Mouse (Mus musculus): ENCODE measurements around the gene Baz2b. TPM values are rescaled to one million over a fixed set of nuclear protein-coding genes. Genes with fewer than 3 reads are reported as not detected.
A peak's percentile ranks its signal among the peaks of the same experiment; 100 is the strongest.

Baz2b gene
- polyA plus RNA-seq, 1 experiment from 2014 or later, result 70.5 TPM

- Histone ChIP-seq H3K27ac (no peak overlapping the region), H3K9me3 (no peaks in the 10 kb centered on the region), H3K4me3 (no peak overlapping the region), H3K27me3 (ENCODE audit: insufficient read depth, poor library complexity, severe bottlenecking) (no peaks in the 10 kb centered on the region), H3K4me1 (replicated peaks) (peaks cover 4% of the 10 kb centered on the region), H3K36me3 (no peaks in the 10 kb centered on the region)
- 79% methylated on average over 3 of the region's 3 CpGs for WGBS
- no peak for DNase-seq (ENCODE audit: low spot score)
Observed at GRCm38 (mm10) chr2:60177490-60177889, 32.1 kb downstream of the Baz2b start.

- H3K27ac ChIP-seq, result no peak overlapping the region
- 90% methylated on average over 5 of the region's 5 CpGs for WGBS
- DNase-seq (ENCODE audit: low spot score), result no peak
- H3K9me3 ChIP-seq, result no peaks in the 10 kb centered on the region
- peaks cover 9% of the 10 kb centered on the region for H3K4me1 ChIP-seq (replicated peaks)
- H3K36me3 ChIP-seq, result no peaks in the 10 kb centered on the region
- no peaks in the 10 kb centered on the region for H3K27me3 ChIP-seq (ENCODE audit: insufficient read depth, poor library complexity, severe bottlenecking)
- H3K4me3 ChIP-seq, result no peak overlapping the region
Observed at GRCm38 (mm10) chr2:60176087-60176486, 33.6 kb downstream of the Baz2b start.

GRCm38 (mm10) chr2:60175078-60175477 is 34.6 kb downstream of the Baz2b start:
- 97% methylated on average over 3 of the region's 4 CpGs for WGBS
- H3K27ac ChIP-seq, result no peak overlapping the region
- no peaks in the 10 kb centered on the region for H3K27me3 ChIP-seq (ENCODE audit: insufficient read depth, poor library complexity, severe bottlenecking)
- H3K4me3 ChIP-seq, result no peak overlapping the region
- no peaks in the 10 kb centered on the region for H3K9me3 ChIP-seq
- H3K36me3 ChIP-seq, result no peaks in the 10 kb centered on the region
- no peak for DNase-seq (ENCODE audit: low spot score)
- H3K4me1 ChIP-seq (replicated peaks), result peaks cover 9% of the 10 kb centered on the region

- no peak overlapping the region for H3K4me3 ChIP-seq
- WGBS, result 91% methylated on average over 4 of the region's 4 CpGs
- H3K9me3 ChIP-seq, result no peaks in the 10 kb centered on the region
- peaks cover 9% of the 10 kb centered on the region for H3K4me1 ChIP-seq (replicated peaks)
- H3K36me3 ChIP-seq, result no peaks in the 10 kb centered on the region
- H3K27me3 ChIP-seq (ENCODE audit: insufficient read depth, poor library complexity, severe bottlenecking), result no peaks in the 10 kb centered on the region
- H3K27ac ChIP-seq, result no peak overlapping the region
- DNase-seq (ENCODE audit: low spot score), result no peak
Observed at GRCm38 (mm10) chr2:60173595-60173994, 36.0 kb downstream of the Baz2b start.

GRCm38 (mm10) chr2:60173190-60173589 is 36.4 kb downstream of the Baz2b start:
- no peak for DNase-seq (ENCODE audit: low spot score)
- H3K27me3 ChIP-seq (ENCODE audit: insufficient read depth, poor library complexity, severe bottlenecking), result no peaks in the 10 kb centered on the region
- WGBS, result 61% methylated on average over 3 of the region's 3 CpGs
- H3K36me3 ChIP-seq, result no peaks in the 10 kb centered on the region
- no peaks in the 10 kb centered on the region for H3K9me3 ChIP-seq
- no peak overlapping the region for H3K4me3 ChIP-seq
- peaks cover 9% of the 10 kb centered on the region for H3K4me1 ChIP-seq (replicated peaks)
- H3K27ac ChIP-seq, result no peak overlapping the region

GRCm38 (mm10) chr2:60172531-60172914 is 37.1 kb downstream of the Baz2b start:
- Histone ChIP-seq H3K36me3 (no peaks in the 10 kb centered on the region), H3K27me3 (ENCODE audit: insufficient read depth, poor library complexity, severe bottlenecking) (no peaks in the 10 kb centered on the region), H3K4me3 (no peak overlapping the region), H3K9me3 (no peaks in the 10 kb centered on the region), H3K27ac (no peak overlapping the region), H3K4me1 (replicated peaks) (peaks cover 9% of the 10 kb centered on the region)
- WGBS, result 44% methylated on average over 2 of the region's 2 CpGs
- DNase-seq (ENCODE audit: low spot score), result no peak

- no peak overlapping the region for H3K4me3 ChIP-seq
- H3K27me3 ChIP-seq (ENCODE audit: insufficient read depth, poor library complexity, severe bottlenecking), result no peaks in the 10 kb centered on the region
- H3K27ac ChIP-seq, result no peak overlapping the region
- peaks cover 9% of the 10 kb centered on the region for H3K4me1 ChIP-seq (replicated peaks)
- 85% methylated on average over 7 of the region's 7 CpGs for WGBS
- H3K36me3 ChIP-seq, result no peaks in the 10 kb centered on the region
- DNase-seq (ENCODE audit: low spot score), result no peak
- no peaks in the 10 kb centered on the region for H3K9me3 ChIP-seq
Observed at GRCm38 (mm10) chr2:60171786-60172530, 37.7 kb downstream of the Baz2b start.

GRCm38 (mm10) chr2:60166878-60167277 is 42.8 kb downstream of the Baz2b start:
- H3K27me3 ChIP-seq (ENCODE audit: insufficient read depth, poor library complexity, severe bottlenecking), result no peaks in the 10 kb centered on the region
- DNase-seq (ENCODE audit: low spot score), result no peak
- H3K36me3 ChIP-seq, result no peaks in the 10 kb centered on the region
- no peaks in the 10 kb centered on the region for H3K9me3 ChIP-seq
- no peak overlapping the region for H3K27ac ChIP-seq
- WGBS, result 89% methylated on average over 4 of the region's 4 CpGs
- no peaks in the 10 kb centered on the region for H3K4me1 ChIP-seq (replicated peaks)
- no peak overlapping the region for H3K4me3 ChIP-seq

GRCm38 (mm10) chr2:60165679-60166078 is 44.0 kb downstream of the Baz2b start:
- no peak overlapping the region for H3K27ac ChIP-seq
- H3K4me1 ChIP-seq (replicated peaks), result no peaks in the 10 kb centered on the region
- WGBS, result 93% methylated on average over 11 of the region's 11 CpGs
- H3K9me3 ChIP-seq, result no peaks in the 10 kb centered on the region
- no peak overlapping the region for H3K4me3 ChIP-seq
- no peaks in the 10 kb centered on the region for H3K27me3 ChIP-seq (ENCODE audit: insufficient read depth, poor library complexity, severe bottlenecking)
- DNase-seq (ENCODE audit: low spot score), result no peak
- H3K36me3 ChIP-seq, result no peaks in the 10 kb centered on the region

- no peak for DNase-seq (ENCODE audit: low spot score)
- no peaks in the 10 kb centered on the region for H3K4me1 ChIP-seq (replicated peaks)
- 76% methylated on average over 2 of the region's 2 CpGs for WGBS
- H3K27me3 ChIP-seq (ENCODE audit: insufficient read depth, poor library complexity, severe bottlenecking), result no peaks in the 10 kb centered on the region
- H3K4me3 ChIP-seq, result no peak overlapping the region
- H3K36me3 ChIP-seq, result no peaks in the 10 kb centered on the region
- no peak overlapping the region for H3K27ac ChIP-seq
- H3K9me3 ChIP-seq, result no peaks in the 10 kb centered on the region
Observed at GRCm38 (mm10) chr2:60163744-60164143, 45.9 kb downstream of the Baz2b start.

GRCm38 (mm10) chr2:60152481-60152880 is 57.2 kb downstream of the Baz2b start:
- no peaks in the 10 kb centered on the region for H3K36me3 ChIP-seq
- DNase-seq (ENCODE audit: low spot score), result no peak
- H3K27me3 ChIP-seq (ENCODE audit: insufficient read depth, poor library complexity, severe bottlenecking), result no peaks in the 10 kb centered on the region
- H3K9me3 ChIP-seq, result no peaks in the 10 kb centered on the region
- H3K4me1 ChIP-seq (replicated peaks), result peaks cover 4% of the 10 kb centered on the region
- H3K4me3 ChIP-seq, result no peak overlapping the region
- 78% methylated on average over 2 of the region's 2 CpGs for WGBS
- no peak overlapping the region for H3K27ac ChIP-seq

- Histone ChIP-seq H3K4me1 (replicated peaks) (peaks cover 4% of the 10 kb centered on the region), H3K27ac (no peak overlapping the region), H3K4me3 (no peak overlapping the region), H3K9me3 (no peaks in the 10 kb centered on the region), H3K36me3 (no peaks in the 10 kb centered on the region), H3K27me3 (ENCODE audit: insufficient read depth, poor library complexity, severe bottlenecking) (no peaks in the 10 kb centered on the region)
- WGBS, result 44% methylated on average over 5 of the region's 5 CpGs
- DNase-seq (ENCODE audit: low spot score), result no peak
Observed at GRCm38 (mm10) chr2:60148651-60149050, 61.0 kb downstream of the Baz2b start.

- 40% methylated on average over 3 of the region's 3 CpGs for WGBS
- DNase-seq (ENCODE audit: low spot score), result peak; percentile 13
- no peak overlapping the region for H3K27ac ChIP-seq
- no peak overlapping the region for H3K4me3 ChIP-seq
- H3K36me3 ChIP-seq, result no peaks in the 10 kb centered on the region
- no peaks in the 10 kb centered on the region for H3K27me3 ChIP-seq (ENCODE audit: insufficient read depth, poor library complexity, severe bottlenecking)
- H3K4me1 ChIP-seq (replicated peaks), result peaks cover 4% of the 10 kb centered on the region
- H3K9me3 ChIP-seq, result no peaks in the 10 kb centered on the region
Observed at GRCm38 (mm10) chr2:60147428-60147827, 62.2 kb downstream of the Baz2b start.

- H3K9me3 ChIP-seq, result no peaks in the 10 kb centered on the region
- H3K4me1 ChIP-seq (replicated peaks), result peaks cover 4% of the 10 kb centered on the region
- H3K27ac ChIP-seq, result no peak overlapping the region
- no peaks in the 10 kb centered on the region for H3K27me3 ChIP-seq (ENCODE audit: insufficient read depth, poor library complexity, severe bottlenecking)
- DNase-seq (ENCODE audit: low spot score), result no peak
- no peak overlapping the region for H3K4me3 ChIP-seq
- 65% methylated on average over 6 of the region's 6 CpGs for WGBS
- H3K36me3 ChIP-seq, result no peaks in the 10 kb centered on the region
Observed at GRCm38 (mm10) chr2:60145742-60146141, 63.9 kb downstream of the Baz2b start.

Measured in hindbrain, embryonic 10.5 days (tissue).